Mouse (Mus musculus) lung, postnatal 10 days (tissue): ENCODE data around the gene Homer3.

Experiments
- DNase-seq: peaks from one replicate; pipeline ENCODE4 v3.0.0; 2021

Gene Homer3

GRCm38 (mm10) chr8:70282603-70283135 lies at the start of gene Homer3:
Gene Homer3, plus strand, starts transcription at chr8:70282827.
- DNase-seq: peak; percentile 98

- no peak for DNase-seq
These were observed 49.0 kb upstream of the Homer3 start for GRCm38 (mm10) chr8:70233606-70234005.

DNA sequence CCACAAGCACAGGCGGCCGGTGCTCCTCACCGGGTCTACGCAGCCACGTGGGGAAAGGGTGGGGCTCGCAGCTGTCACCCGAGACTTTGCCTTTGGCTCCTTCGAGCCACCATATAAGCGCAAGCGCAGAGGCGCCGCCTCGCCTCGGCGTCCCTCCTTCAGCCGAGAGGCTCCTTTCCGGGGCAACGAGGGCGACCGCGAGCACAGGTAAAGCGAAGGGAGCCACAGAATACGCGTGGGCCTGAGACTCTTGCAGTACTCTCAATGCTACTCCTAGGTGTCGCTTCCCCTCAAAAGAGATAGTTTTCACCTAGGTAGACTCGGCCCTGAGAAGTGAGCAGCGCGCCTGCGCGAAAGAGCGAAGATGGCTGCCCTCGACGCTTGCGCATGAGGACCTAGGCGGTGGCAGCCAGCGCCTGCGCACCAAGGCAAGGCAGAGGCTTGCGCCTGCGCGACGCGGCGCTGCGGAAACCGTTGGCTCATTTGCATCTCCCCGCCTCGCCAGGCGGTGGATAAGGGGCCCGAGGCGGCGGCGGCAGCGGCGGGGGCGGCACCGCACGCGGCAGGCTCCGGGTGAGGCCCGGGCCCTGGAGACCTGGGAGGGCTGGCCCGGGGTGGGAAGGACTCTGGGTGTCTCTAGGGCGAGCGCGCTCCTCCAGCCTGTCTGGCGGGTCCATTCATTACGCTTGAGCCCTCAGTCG lies 48.4 kb upstream of the Homer3 start, which contains the start of the genes Sugp2 and Armc6:
Sugp2 (plus strand) TSS at position 147 of the 701 bp plus-strand sequence.
Armc6 (minus strand) TSS at position 387 of the 701 bp plus-strand sequence.
- peak; percentile 95 for DNase-seq

DNA sequence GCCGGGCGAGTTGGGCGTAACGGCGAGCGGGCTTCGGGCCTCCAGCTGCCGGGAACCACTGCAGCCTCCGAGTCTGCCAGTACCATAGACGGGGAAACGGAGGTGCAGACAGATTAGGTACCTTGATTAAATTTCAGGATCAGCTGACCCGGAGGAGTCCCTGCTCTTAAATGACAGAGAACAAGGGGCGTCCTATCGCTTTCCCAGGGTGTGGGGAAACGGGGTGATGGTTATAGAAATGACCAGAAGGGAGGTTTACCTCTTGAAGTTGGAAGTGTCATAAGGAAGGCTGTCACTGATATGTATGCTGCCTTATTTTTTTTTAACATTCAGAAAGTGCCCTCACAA lies 47.9 kb upstream of the Homer3 start:
- DNase-seq: no peak

DNA sequence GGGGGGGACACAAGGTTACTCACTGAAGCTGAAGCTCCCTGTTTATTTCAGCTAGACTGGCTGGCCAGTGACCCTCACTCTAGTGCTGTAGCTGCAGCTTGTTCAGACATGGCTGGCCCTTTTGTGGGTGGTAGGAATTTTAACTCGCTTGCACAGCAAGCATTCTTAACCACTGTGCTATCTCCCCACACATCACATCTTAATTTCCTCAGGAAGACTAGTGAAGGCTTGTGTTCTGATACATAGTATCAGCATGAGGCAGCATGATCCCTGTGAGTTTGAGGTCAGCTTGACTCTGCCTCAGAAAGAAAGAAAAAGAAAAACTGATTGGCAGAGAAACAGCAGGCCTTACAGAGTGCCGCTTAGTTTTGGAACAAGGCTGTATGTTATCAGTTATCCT lies 44.8 kb upstream of the Homer3 start:
- no peak for DNase-seq

DNA sequence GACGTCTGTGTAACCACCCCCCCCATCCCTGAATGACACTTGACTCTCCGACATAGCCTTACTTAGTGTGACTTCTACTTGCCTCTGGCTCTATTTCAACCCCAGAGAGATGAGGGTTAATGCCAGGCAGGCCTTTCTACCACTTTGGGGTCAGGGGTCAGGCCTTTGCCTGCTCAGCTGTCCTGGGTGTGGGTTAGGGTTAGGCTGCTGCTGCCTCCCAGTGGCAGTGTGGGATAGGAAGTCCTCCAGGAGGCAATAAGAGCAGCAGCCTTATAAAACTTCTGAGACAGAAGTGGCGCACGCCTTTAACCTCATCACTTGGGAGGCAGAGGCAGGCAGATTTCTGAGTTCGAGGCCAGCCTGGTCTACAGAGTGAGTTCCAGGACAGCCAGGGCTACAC lies 42.0 kb upstream of the Homer3 start:
- peak; percentile 67 for DNase-seq

DNA sequence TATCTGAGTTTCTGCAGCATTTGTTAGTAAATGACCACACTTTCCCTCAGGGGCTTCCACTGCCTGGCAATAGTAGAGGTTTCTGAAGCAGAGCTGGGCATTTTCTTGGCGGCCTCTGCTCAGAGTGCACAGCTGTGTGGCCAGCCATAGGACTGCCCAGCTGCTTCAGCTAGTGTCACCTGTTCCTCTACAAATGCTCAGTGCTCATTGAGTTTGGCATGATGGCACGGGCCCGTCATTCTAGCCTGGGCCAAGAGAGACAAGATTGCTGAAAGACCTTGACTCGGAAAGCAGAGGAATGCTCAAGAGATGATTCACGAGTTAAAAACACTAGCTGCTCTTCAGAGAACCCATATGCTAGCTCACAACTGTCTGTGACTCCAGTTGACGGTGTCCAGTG lies 36.0 kb upstream of the Homer3 start:
- DNase-seq: no peak

DNA sequence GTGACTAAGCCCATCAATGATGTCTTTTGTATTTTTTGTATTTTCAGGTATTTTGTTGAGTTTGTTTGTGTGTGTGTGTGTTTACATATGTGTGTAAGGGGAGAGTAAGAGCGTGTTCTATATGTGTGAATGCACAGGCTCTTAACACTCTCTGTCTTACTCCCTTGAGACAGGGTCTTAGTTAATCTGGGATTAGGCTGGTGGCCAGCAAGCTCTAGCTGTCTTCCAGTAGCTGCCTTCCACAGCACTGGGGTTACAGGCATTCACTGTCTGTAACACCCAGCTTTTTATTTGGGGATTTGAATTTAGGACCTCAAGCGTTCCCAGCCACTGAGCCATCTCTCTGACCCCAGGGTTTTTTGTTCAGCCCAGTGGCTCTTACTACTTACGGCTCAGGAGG lies 34.8 kb upstream of the Homer3 start:
- no peak for DNase-seq

- no peak for DNase-seq
These were observed 28.0 kb upstream of the Homer3 start for GRCm38 (mm10) chr8:70254628-70255027.

GRCm38 (mm10) chr8:70257456-70257855 lies 25.2 kb upstream of the Homer3 start:
- DNase-seq: no peak

- DNase-seq: peak; percentile 73
These were observed 24.0 kb upstream of the Homer3 start for GRCm38 (mm10) chr8:70258600-70258999.

DNA sequence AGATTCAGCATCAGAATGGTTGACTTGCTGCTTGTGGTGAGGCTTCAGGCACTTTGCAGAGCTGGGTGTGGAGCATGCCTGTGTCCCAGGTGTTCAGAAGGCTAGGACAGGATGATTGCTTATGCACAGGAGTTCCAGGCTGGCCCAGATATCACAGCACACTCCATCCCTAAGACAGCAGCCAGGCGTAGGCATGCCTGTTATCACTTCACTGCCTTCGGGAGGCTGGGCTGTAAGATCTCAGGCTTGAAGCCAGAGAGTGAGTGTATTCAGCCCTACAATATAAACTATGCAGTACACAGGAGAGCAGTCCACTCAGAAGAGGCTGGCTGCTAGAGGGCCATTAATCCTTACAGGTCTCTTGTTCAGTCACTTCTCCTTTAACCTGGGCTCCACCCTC lies 23.6 kb upstream of the Homer3 start:
- DNase-seq: no peak

DNA sequence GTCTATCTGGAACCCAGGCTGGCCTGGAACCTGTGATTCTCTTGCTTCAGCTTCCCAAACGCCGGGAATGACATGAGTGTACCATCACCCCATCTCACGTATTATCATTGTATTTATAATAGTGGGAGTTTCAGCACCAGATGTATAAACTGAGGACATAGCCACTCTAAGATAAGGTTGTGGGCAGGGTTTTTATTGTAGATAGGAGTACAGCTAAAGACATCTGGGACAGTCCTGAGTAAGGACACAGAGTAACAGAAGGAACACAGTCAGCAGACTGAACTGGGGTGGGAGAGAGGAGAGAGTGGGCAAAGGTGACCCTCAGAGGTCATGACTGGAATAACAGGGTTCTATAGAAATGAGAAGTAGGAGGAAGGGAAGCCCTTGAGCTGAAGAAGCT lies 15.0 kb upstream of the Homer3 start:
- no peak for DNase-seq

GRCm38 (mm10) chr8:70268311-70268710 lies 14.3 kb upstream of the Homer3 start:
- no peak for DNase-seq

GRCm38 (mm10) chr8:70268799-70269565 lies 13.6 kb upstream of the Homer3 start:
- DNase-seq: peak; percentile 66

DNA sequence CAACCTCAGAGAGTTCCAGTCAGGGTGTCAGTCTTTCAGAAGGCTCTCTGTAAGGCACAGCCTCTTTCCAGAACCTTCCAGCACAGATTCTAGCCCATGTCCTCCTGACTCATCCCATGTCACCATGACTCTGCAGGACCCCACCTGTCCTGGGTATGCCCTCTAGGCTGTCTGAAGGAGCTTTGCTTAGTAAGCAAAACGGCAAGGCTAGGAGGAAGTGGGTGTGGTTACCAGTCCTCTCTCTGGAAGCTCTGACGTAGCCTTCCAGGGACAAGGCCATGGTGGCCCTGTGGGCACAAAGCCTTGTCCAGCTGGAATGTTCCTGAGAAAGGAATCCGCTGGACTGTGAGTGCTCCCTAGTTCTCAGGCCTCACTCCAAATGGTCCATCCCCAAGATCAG lies 9.7 kb upstream of the Homer3 start:
- peak; percentile 71 for DNase-seq

- DNase-seq: no peak
These were observed 8.3 kb upstream of the Homer3 start for GRCm38 (mm10) chr8:70274350-70274749.

DNA sequence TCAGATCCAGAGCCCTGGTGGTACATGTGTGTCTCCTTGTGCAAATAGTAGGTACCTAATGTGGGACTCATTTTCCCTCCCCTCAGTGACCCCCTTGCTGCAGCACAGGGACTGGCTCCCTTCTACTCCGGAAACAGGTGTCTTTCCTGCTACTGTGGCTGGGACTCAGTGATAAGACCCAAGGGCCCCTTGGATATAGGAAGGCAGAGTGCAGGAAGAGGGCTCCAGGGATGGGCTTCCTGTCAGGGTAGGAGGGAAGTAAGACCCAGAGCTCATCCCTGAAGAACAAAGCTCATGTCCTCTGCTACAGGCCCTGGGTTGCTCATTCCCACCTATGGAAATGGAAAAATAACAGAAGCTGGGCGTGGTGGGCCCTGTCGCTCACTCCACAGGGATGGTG lies 6.2 kb upstream of the Homer3 start:
- DNase-seq: peak; percentile 78

DNA sequence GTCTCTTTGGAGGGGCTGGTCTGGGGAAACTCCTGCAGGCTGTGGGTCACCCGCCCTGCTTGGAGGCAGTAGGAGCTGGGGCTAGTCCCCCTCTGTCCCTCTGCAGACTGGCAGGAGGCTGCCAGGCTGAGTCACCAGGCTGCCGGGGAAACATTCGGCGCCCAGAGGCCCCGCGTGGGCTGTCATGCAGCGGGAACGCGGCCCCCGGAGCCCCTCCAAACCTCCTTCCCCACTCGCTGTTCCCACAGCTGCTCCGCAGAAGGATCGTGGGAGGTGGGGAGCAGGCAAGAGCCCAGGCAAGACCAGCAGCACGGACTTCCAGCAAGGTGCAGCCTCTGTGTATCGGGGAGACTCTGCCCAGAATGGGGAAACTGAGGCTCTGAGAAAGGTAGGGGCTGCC lies 4.5 kb upstream of the Homer3 start:
- no peak for DNase-seq

- DNase-seq: peak; percentile 36
These were observed 3.4 kb upstream of the Homer3 start for GRCm38 (mm10) chr8:70279266-70279665.

DNA sequence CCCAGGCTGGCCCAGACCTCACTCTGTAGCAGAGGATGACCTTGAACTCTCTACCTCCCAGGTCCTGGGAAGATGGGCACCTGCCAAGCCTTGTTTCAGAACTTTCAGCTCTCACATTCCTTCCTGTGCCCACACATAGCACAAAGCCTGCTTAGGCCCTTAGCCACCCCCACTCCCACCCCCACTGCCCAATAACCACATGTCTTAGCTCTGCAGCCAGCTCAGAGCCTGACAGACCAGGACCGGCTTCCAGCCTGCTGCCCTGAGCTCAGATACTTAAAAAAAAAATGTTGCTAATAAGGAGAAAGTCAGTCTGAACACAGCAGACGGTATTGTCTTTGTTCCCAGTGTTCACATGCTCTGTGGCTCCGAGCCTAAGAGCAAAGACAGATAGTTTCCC lies 1.6 kb upstream of the Homer3 start:
- peak; percentile 51 for DNase-seq

DNA sequence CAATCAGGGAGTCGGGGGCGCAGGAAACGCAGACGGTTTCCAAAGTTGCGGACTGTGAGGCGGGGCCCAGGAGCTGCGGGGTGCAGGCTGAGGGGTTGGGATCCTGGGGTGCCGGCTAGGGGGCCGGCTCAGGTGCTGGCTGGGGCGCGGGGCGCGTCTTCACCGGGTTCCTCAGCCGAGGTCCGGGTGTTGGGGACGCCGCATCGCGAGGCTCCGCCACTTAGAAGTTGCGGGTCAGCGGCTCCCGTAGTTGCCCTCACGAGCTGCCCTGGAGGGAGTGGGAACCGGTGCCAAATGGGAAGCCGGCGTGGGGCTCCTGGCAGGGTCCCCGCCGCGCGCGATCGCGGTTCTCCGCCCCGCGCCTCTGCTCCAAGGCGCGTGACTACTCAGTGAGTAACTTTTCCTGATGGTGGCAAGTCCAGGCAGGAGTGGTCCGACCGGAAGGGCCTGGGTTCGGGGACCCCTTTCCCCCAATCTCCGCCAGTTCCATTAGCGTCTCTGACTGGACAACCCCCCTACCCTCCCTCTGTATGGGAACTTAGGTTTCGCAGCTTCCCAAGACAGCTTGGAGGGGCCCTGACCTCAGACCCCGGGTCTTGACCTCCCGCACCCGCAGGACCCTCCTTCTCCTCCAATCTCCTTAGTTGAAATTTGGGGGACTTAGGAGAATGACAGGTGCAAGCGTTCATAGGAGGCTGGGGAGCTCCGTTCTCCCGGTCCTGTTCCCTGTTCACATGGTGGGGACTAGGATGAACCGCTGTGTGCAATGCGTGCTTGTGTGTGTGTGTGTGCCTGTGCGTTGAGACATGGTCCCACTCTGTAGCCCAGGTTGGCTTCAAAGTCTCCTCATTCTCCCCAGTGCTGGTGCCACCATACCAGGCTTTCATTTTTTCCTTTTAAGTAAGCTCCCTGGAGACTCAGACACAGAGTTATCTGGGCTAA lies 780 bp downstream of the Homer3 start:
- peak; percentile 56 for DNase-seq

DNA sequence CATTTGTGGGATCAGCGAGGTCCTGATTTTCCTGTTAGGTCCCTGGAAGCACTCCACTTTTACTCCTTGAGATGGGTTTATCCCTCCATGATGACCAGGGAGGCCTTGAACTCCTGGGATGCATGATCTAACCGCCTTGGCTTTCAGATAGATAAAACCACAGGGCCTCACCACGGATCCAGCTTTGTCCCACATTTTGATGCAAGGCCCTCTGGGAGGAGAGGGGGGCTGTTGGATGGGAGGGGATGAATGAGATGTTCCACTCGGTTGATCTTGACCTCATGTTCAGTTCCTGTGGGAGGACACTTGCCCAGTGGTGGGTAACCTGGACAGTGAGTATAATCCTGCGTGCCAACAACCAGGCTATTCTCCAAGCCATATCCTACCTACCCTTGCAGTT lies 1.8 kb downstream of the Homer3 start:
- no peak for DNase-seq
